ENCODE assay signal across 7 mouse cellular contexts in genomic region chrX:102070591-102071471, GRCm38 (mm10). TPM values are rescaled to one million over a fixed set of nuclear protein-coding genes. Genes with fewer than 3 reads are reported as not detected.
DNase-seq lines count a peak whose midpoint lies in the region; ATAC-seq lines count a peak whose summit lies in the region.

TSS of gene Rtl5 (minus strand) at chrX:102071304.

- H3K9me3 ChIP-seq in intestine, embryonic 15.5 days: no peaks in the 10 kb centered on the region

- H3K27me3 ChIP-seq in intestine, embryonic 15.5 days (replicated peaks): no peaks in the 10 kb centered on the region

- H3K4me2 ChIP-seq in intestine, embryonic 15.5 days (replicated peaks): peak within 1 kb of the TSS; percentile 76

- H3K27ac ChIP-seq in intestine, embryonic 15.5 days: peak within 1 kb of the TSS; percentile 67

- H3K4me1 ChIP-seq in intestine, embryonic 15.5 days (replicated peaks): no peaks in the 10 kb centered on the region

- peak within 1 kb of the TSS; percentile 45 for H3K9ac ChIP-seq in intestine, embryonic 15.5 days

- WGBS in intestine, embryonic 15.5 days: 23% methylated on average over 61 of the region's 61 CpGs

- H3K36me3 ChIP-seq in intestine, embryonic 15.5 days: no peaks in the 10 kb centered on the region

- peak within 1 kb of the TSS; percentile 47 for H3K4me3 ChIP-seq in intestine, embryonic 15.5 days (replicated peaks)

- DNase-seq in adrenal gland, adult 2 months: peak; percentile 85
- peak; percentile 83 for DNase-seq in embryo, embryonic 10 days (ENCODE audit: low spot score)
- peak; percentile 33 to 74 for DNase-seq in gastrocnemius, postnatal 4 days (ENCODE audit: low spot score in 2 of 2)
- DNase-seq in left cerebral cortex, postnatal 36 days (ENCODE audit: low spot score in 2 of 2): peak; percentile 74
- DNase-seq in mesoderm, embryonic 11.5 days (ENCODE audit: low read depth, low spot score): peak; percentile 80
- peak; percentile 77 for DNase-seq in right cerebral cortex, postnatal 4 days

- intact Hi-C loops in left cerebral cortex, postnatal 36 days (cut with DNase I): loop anchor here (5.0 kb wide), 1 partner anchor 46 kb away; the partner anchor contains the start of gene Pin4

- ATAC-seq in intestine, embryonic 15.5 days: peak; percentile 97

RNA-seq across cellular contexts. Expression of gene Rtl5, which starts in this region (rescaled TPM):
- 1 to 10 TPM; 7.7 to 8.6 TPM for total RNA-seq in adrenal gland, adult 2 months (2021)
- polyA plus RNA-seq in adrenal gland, adult 2 months (2012; rRNA removed): 8.2 and 9.8 TPM in 2 replicates
- 1 to 10 TPM; 2.9 to 3.6 TPM for total RNA-seq in gastrocnemius, postnatal 4 days (2021)
- polyA plus RNA-seq in intestine, embryonic 15.5 days (2015; fragmentation: Nextera tagmentation; extraction: Ambion mirVana): 1.1 and 1.3 TPM in 2 replicates
- total RNA-seq in left cerebral cortex, postnatal 36 days (2021): 10 to 100 TPM; 14.7 to 20.6 TPM

Comparison
In these comparisons a context has a peak if more than half of its experiments do, and no peak if none do; other contexts are left out.
1. Peak in every context shown above with its lines: DNase-seq, ATAC-seq, H3K4me3 ChIP-seq and H3K27ac ChIP-seq.